Mouse (Mus musculus) left cerebral cortex, postnatal 36 days (tissue): ENCODE measurements around the gene Ggt7. TPM values are rescaled to one million over a fixed set of nuclear protein-coding genes. Genes with fewer than 3 reads are reported as not detected.

Source experiments
- total RNA-seq, 2 experiments: library from RNA; stranded (reverse); gene quantifications; 2 replicates each; pipeline ENCODE4 v1.2.3; 2021

Gene Ggt7
- total RNA-seq, 2 experiments from 2014 or later, result 114 to 121 TPM

Other genes starting within 250 kb of the Ggt7 start
- gene Map1lc3a, start 241.9 kb downstream of the Ggt7 start, total RNA-seq, result 100 to 1,000 TPM; 295 to 402 TPM
- 10 to 100 TPM; 25.7 to 30.5 TPM for gene Pigu, start 160.8 kb downstream of the Ggt7 start, total RNA-seq
- 100 to 1,000 TPM; 147 to 173 TPM for gene Trp53inp2, start 137.2 kb downstream of the Ggt7 start, total RNA-seq
- gene Ncoa6, start 44.3 kb downstream of the Ggt7 start, total RNA-seq, result 10 to 100 TPM; 60.7 to 71.5 TPM
- 10 to 100 TPM; 60.1 to 61.2 TPM for gene Acss2, start 289 bp downstream of the Ggt7 start, total RNA-seq
- 10 to 100 TPM; 14.1 to 15.7 TPM for gene Gss, start 74.6 kb upstream of the Ggt7 start, total RNA-seq
- 1 to 10 TPM; 3.8 to 4.2 TPM for gene Myh7b, start 93.0 kb upstream of the Ggt7 start, total RNA-seq
- gene Trpc4ap, start 174.1 kb upstream of the Ggt7 start, total RNA-seq, result 100 to 1,000 TPM; 148 to 149 TPM
- 10 to 100 TPM; 19.1 to 19.7 TPM for gene Edem2, start 211.2 kb upstream of the Ggt7 start, total RNA-seq
- gene Gm17581, start 217.6 kb upstream of the Ggt7 start, total RNA-seq, result not detected
- under 1 TPM; 0.82 to 0.86 TPM for gene Procr, start 232.9 kb upstream of the Ggt7 start, total RNA-seq